Comparison of ENCODE assay signal across 17 mouse cellular contexts in genomic region chr1:107975626-107976335, GRCm38 (mm10).
DNase-seq lines count a peak whose midpoint lies in the region; ATAC-seq lines count a peak whose summit lies in the region.
"Had no signal": no experiment of that assay in that cellular context is flagged by ENCODE, and none has a peak within 500 bp of the region (broad histone marks: within the 10 kb centered on the region; RNA-seq: fewer than 3 reads in every experiment).

No protein-coding gene starts in this region.

- no peak overlapping the region for H3K4me3 ChIP-seq in hindbrain, embryonic 13.5 days
- H3K4me3 ChIP-seq in midbrain, embryonic 16.5 days (ENCODE audit: low read depth, low read length), result no peak overlapping the region
- H3K4me3 ChIP-seq in liver, embryonic 12.5 days, result no peak overlapping the region
- H3K4me3 ChIP-seq: heart, embryonic 13.5 days; left cerebral cortex, adult 2 months; limb, embryonic 12.5 days; neural tube, embryonic 15.5 days had no signal

- H3K4me1 ChIP-seq in hindbrain, embryonic 13.5 days (replicated peaks), result peaks cover 9% of the 10 kb centered on the region
- no peaks in the 10 kb centered on the region for H3K4me1 ChIP-seq in midbrain, embryonic 16.5 days (ENCODE audit: control insufficient read depth, insufficient read depth, low read length)
- H3K4me1 ChIP-seq in liver, embryonic 12.5 days, result no peaks in the 10 kb centered on the region
- H3K4me1 ChIP-seq: heart, embryonic 13.5 days; limb, embryonic 12.5 days; neural tube, embryonic 15.5 days had no signal

- peak; percentile 10 for DNase-seq in embryo, embryonic 10 days (ENCODE audit: low spot score)
- DNase-seq in embryo, embryonic 9.5 days (ENCODE audit: extremely low spot score), result no peak
- peak; percentile 5 for DNase-seq in left cerebral cortex, postnatal 4 days
- DNase-seq in left cerebral cortex, postnatal 10 days (ENCODE audit: extremely low spot score in 1 of 2, low spot score in 2 of 2), result no peak
- no peak for DNase-seq in adipocyte (ENCODE audit: low spot score)
- DNase-seq: cerebellum, adult 9-11 months; kidney, adult 11 months; thymus, adult 18-20 months had no signal

- H3K9me3 ChIP-seq in hindbrain, embryonic 13.5 days, result no peaks in the 10 kb centered on the region
- no peaks in the 10 kb centered on the region for H3K9me3 ChIP-seq in midbrain, embryonic 16.5 days (replicated peaks; ENCODE audit: control insufficient read depth, low read length, poor library complexity, severe bottlenecking)
- no peaks in the 10 kb centered on the region for H3K9me3 ChIP-seq in liver, embryonic 12.5 days (replicated peaks)
- H3K9me3 ChIP-seq: heart, embryonic 13.5 days; limb, embryonic 12.5 days; neural tube, embryonic 15.5 days had no signal

- no peak overlapping the region for H3K27ac ChIP-seq in hindbrain, embryonic 13.5 days
- H3K27ac ChIP-seq in midbrain, embryonic 16.5 days (ENCODE audit: low read length), result no peak overlapping the region
- H3K27ac ChIP-seq in liver, embryonic 12.5 days, result no peak overlapping the region
- H3K27ac ChIP-seq: heart, embryonic 13.5 days; kidney, postnatal 0 days; left cerebral cortex, adult 2 months; limb, embryonic 12.5 days; liver, embryonic 14.5 days; neural tube, embryonic 15.5 days had no signal

- 27% methylated on average over 8 of the region's 8 CpGs for WGBS in hindbrain, embryonic 13.5 days
- WGBS in midbrain, embryonic 16.5 days, result 10% methylated on average over 8 of the region's 8 CpGs
- WGBS in liver, embryonic 12.5 days (ENCODE audit: insufficient replicate concordance), result 49% methylated on average over 8 of the region's 8 CpGs

- H3K4me2 ChIP-seq in hindbrain, embryonic 13.5 days, result no peak overlapping the region
- H3K4me2 ChIP-seq in midbrain, embryonic 16.5 days (ENCODE audit: low read length), result no peak overlapping the region
- no peak overlapping the region for H3K4me2 ChIP-seq in liver, embryonic 12.5 days
- H3K4me2 ChIP-seq: heart, embryonic 13.5 days; limb, embryonic 12.5 days; neural tube, embryonic 15.5 days had no signal

- intact Hi-C loops in left cerebral cortex, postnatal 4 days (cut with DNase I), result no loop called here
- intact Hi-C loops in left cerebral cortex, postnatal 10 days (cut with DNase I), result no loop called here

- peak; percentile 50; the same call in 1 of the 2 replicates for ATAC-seq in hindbrain, embryonic 13.5 days (ENCODE audit: low FRiP score)
- peak; percentile 29; the same call in 1 of the 2 replicates for ATAC-seq in midbrain, embryonic 16.5 days
- ATAC-seq in liver, embryonic 12.5 days, result no peak

- no peak overlapping the region for H3K9ac ChIP-seq in hindbrain, embryonic 13.5 days
- no peak overlapping the region for H3K9ac ChIP-seq in midbrain, embryonic 16.5 days (ENCODE audit: low read depth, low read length)
- no peak overlapping the region for H3K9ac ChIP-seq in liver, embryonic 12.5 days
- H3K9ac ChIP-seq: heart, embryonic 13.5 days; limb, embryonic 12.5 days; liver, embryonic 14.5 days; neural tube, embryonic 15.5 days had no signal

- no peaks in the 10 kb centered on the region for H3K36me3 ChIP-seq in hindbrain, embryonic 13.5 days
- H3K36me3 ChIP-seq in midbrain, embryonic 16.5 days (ENCODE audit: control insufficient read depth, insufficient read depth, low read length), result no peaks in the 10 kb centered on the region
- H3K36me3 ChIP-seq in liver, embryonic 12.5 days, result no peaks in the 10 kb centered on the region
- H3K36me3 ChIP-seq: heart, embryonic 13.5 days; limb, embryonic 12.5 days; neural tube, embryonic 15.5 days had no signal

- H3K27me3 ChIP-seq in hindbrain, embryonic 13.5 days, result no peaks in the 10 kb centered on the region; the same call in 1 of the 2 replicates
- no peaks in the 10 kb centered on the region for H3K27me3 ChIP-seq in midbrain, embryonic 16.5 days (ENCODE audit: control insufficient read depth, insufficient read depth, low read depth, low read length)
- H3K27me3 ChIP-seq in liver, embryonic 12.5 days (replicated peaks), result no peaks in the 10 kb centered on the region
- H3K27me3 ChIP-seq: heart, embryonic 13.5 days; limb, embryonic 12.5 days; neural tube, embryonic 15.5 days had no signal

Comparison
In these comparisons a context has a peak if more than half of its experiments do, and no peak if none do; other contexts are left out.
1. DNase-seq: peak in embryo, embryonic 10 days (single experiment) and left cerebral cortex, postnatal 4 days (single experiment); none in embryo, embryonic 9.5 days (single experiment), left cerebral cortex, postnatal 10 days (0 of 2) and adipocyte (single experiment).